Mouse (Mus musculus) monocyte, adult 5-6 weeks (primary cell): ENCODE results near the gene Prr23a1. TPM values are rescaled to one million over a fixed set of nuclear protein-coding genes. Genes with fewer than 3 reads are reported as not detected.
"Not testable (repeated sequence)": the region's sequence is repeated elsewhere in the genome, so short reads cannot be mapped to it uniquely, and the experiment has no call there.

Experiments
- ATAC-seq: fragments of 153-309, 156-312 bp; replicated peaks from 2 replicates; pipeline ENCODE4 v1.8.0; 2017; ENCODE audit warnings: mild to moderate bottlenecking; ENCODE audit not compliant: low TSS enrichment, insufficient number of reproducible peaks, severe bottlenecking, poor library complexity, low FRiP score
- total RNA-seq: library from RNA; stranded (forward); fragments of 200-1000, 200-491, 200-594 nt; gene quantifications from 3 replicates; pipeline ENCODE4 v1.2.3, GENCODE M21; 2017

Prr23a1 gene
- not detected in 3 replicates for total RNA-seq

DNA sequence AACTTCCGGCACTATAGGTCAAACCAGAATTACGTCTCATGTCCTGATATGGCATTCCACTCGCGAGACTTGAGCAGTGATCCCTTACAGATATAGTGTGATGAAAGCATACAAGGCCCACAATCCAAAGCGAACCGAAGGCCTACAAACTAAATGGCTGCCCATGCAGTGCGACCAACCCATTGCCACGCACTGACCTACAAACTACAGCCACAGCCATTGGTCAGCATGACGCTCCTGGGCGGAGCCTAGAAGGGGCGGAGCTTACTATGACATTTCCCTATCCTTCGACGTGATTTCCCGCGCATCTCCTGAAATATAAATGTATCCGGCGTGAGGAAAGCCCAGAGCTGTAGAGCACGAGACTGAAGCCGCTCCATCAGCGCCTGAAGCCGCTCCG is at the start of gene Prr23a1:
Gene Prr23a1 (plus strand): TSS at position 387 of the 400 bp plus-strand sequence.
- ATAC-seq: no peak

- no peak for ATAC-seq
Observed at GRCm38 (mm10) chr9:98799021-98799420, 43.3 kb upstream of the Prr23a1 start.

- ATAC-seq: no peak
Observed at GRCm38 (mm10) chr9:98803971-98804370, 38.3 kb upstream of the Prr23a1 start.

GRCm38 (mm10) chr9:98805511-98805910 is 36.8 kb upstream of the Prr23a1 start:
- no peak for ATAC-seq

DNA sequence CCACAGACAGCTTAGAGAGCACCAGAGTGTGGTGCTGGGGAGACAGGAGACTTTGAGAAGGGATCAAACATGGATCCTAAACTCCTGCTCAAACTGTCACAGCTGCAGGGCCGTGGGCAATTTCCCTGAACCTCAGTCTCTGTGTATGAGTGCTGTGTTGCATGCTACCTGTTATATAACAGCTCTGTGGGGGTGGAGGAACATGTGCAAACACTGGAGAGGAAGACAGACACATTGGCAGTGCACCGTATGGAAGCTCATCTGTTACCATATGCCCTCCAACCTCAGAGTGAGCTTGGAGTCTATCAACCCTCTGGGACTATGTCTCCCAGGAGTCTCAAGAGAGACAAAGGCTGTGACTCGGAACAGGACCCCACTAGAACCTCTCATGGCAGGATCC is 36.4 kb upstream of the Prr23a1 start:
- no peak for ATAC-seq

GRCm38 (mm10) chr9:98807631-98808030 is 34.7 kb upstream of the Prr23a1 start:
- no peak for ATAC-seq

GRCm38 (mm10) chr9:98809526-98809925 is 32.8 kb upstream of the Prr23a1 start:
- ATAC-seq: not testable (repeated sequence)

DNA sequence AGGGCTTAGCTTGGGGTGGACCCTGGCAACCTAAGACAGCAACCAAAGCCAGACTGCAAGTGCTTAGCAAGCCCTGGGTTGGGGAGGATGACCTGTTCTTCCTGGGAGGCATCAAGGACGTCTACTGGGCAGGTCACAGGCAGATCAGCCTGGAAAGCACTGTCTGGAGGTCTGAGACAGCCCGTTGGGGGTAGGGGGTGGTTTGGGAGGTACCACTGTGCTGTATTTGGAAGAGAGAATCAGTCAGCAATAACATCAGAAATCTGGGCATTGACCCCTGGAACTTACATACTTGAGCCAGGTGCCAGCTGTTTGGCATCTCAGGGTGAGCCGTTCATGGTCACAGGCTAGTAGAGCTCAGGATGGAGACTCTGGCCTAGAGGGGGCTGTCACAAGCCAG is 26.2 kb upstream of the Prr23a1 start:
- no peak for ATAC-seq

DNA sequence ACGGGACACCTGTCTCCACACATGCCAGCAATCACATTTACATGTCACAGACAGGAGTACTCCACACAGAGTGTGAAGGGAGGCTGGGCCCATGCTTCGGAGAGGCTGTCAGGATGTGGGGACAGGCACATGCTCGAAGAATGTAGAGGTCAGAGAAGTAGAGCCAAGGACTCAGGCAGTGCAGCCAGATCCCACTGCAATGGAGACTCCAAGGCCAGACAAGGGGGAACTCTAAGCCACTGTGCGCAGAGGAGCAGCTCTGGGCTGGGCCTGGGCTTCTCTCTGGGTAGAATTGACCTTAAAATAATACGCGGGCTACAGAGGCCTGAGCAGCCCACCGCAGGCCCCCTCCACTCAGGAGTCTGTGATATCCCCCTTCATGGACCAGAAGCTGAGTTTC is 24.7 kb upstream of the Prr23a1 start:
- ATAC-seq: no peak

GRCm38 (mm10) chr9:98818971-98819370 is 23.3 kb upstream of the Prr23a1 start:
- ATAC-seq: no peak

GRCm38 (mm10) chr9:98819481-98819880 is 22.8 kb upstream of the Prr23a1 start:
- no peak for ATAC-seq

- ATAC-seq: no peak
Observed at GRCm38 (mm10) chr9:98820461-98820860, 21.8 kb upstream of the Prr23a1 start.

- ATAC-seq: no peak
Observed at GRCm38 (mm10) chr9:98821067-98821466, 21.2 kb upstream of the Prr23a1 start.

DNA sequence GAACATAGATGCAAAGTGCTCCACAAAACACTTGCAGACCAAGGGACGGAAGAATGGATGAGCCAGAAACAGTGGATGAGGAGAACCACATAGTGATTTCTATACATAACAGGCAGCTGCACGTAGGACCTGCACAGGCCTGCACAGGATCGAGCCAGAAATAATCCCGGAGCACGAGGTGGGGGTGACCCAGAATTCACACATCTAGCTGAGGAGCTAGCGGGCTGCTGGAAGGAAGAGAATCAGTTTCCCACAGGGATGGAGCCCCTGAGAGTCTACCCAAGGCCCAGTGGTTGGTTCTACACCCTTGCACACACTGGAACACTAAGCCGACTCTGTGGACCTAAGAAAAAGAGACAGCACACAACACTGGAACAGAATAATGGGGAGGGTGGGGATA is 18.5 kb upstream of the Prr23a1 start:
- no peak for ATAC-seq

- ATAC-seq: no peak
Observed at GRCm38 (mm10) chr9:98829508-98829907, 12.8 kb upstream of the Prr23a1 start.

DNA sequence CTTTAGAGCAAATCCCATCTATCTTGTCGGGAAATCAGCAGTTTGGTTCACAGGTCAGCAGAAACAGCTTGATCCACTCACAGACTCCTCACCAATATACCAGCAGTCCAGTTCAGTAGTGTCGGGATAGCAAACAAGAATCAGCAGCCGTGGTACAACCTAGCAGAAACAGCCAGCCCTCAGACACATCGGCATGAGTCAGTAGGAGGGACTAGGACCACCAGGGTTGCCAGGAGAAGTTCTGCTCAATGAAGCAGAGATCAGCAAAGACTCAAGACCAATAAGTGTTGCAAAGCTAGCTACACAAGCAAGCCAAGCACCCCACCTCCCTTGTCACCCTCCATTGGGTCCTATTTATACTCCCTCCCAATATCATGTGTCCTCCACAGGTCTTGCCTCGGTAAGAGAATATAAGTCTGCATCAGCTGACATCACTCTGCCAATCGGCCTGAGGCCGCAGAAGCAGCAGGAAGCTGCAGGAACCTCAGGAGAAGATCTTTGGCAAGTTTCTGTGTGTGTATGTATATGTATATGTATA is 4.7 kb upstream of the Prr23a1 start:
- ATAC-seq: no peak

GRCm38 (mm10) chr9:98856210-98856609 is 13.9 kb downstream of the Prr23a1 start, which contains the start of gene Prr23a2:
Gene Prr23a2, plus strand, starts transcription at chr9:98856494.
- ATAC-seq: no peak

GRCm38 (mm10) chr9:98863463-98863862 is 21.2 kb downstream of the Prr23a1 start:
- ATAC-seq: no peak

DNA sequence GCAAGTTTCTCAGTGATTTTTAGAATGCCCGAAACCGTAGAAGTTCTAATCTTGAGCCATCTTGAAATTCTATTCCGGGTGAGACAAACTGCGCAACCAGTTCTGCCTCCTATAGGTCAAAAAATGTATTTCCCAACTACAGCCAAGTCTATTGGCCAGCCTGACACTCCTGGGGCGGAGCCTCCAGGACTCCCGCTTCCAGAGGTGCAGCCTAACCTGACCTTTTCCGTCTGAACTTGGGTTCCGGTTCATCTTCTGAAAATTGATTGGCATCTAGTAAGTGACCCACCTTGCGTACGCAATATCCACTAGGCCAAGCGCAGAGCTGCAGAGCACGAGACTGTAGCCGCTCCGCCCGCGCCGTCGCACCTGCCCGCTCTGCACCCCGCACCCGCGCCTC is 22.3 kb downstream of the Prr23a1 start, which contains the start of gene Prr23a3:
Gene Prr23a3 (plus strand): TSS at position 197 of the 400 bp plus-strand sequence.
- ATAC-seq: no peak
